Mouse (Mus musculus): ENCODE measurements around the gene 4930467E23Rik.
"Not testable (repeated sequence)": the region's sequence is repeated elsewhere in the genome, so short reads cannot be mapped to it uniquely, and the experiment has no call there.

4930467E23Rik gene

GRCm38 (mm10) chr8:19729276-19729675, at the start of gene 4930467E23Rik:
4930467E23Rik (plus strand) TSS chr8:19729576.
- DNase-seq (ENCODE audit: extremely low read depth, low read depth, low spot score) = not testable (repeated sequence)

- DNase-seq (ENCODE audit: extremely low read depth, low read depth, low spot score) = not testable (repeated sequence)
These were observed 47.1 kb upstream of the 4930467E23Rik start for GRCm38 (mm10) chr8:19682311-19682710.

DNA sequence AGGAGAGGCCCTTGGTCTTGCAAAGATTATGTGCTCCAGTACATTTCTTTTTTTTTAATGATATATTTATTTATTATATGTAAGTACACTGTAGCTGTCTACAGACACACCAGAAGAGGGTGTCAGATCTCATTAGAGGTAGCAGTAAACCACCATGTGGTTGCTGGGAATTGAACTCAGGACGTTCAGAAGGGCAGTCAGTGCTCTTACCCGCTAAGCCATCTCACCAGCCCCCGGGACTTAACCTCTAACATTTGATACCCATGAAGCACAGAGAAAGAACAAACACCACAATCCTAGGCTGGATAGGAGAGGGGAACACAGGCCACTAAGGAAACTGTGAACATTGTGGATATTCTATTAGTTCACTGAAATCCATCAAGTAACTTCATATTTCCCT, 43.9 kb upstream of the 4930467E23Rik start:
- not testable (repeated sequence) for DNase-seq (ENCODE audit: extremely low read depth, low read depth, low spot score)

DNA sequence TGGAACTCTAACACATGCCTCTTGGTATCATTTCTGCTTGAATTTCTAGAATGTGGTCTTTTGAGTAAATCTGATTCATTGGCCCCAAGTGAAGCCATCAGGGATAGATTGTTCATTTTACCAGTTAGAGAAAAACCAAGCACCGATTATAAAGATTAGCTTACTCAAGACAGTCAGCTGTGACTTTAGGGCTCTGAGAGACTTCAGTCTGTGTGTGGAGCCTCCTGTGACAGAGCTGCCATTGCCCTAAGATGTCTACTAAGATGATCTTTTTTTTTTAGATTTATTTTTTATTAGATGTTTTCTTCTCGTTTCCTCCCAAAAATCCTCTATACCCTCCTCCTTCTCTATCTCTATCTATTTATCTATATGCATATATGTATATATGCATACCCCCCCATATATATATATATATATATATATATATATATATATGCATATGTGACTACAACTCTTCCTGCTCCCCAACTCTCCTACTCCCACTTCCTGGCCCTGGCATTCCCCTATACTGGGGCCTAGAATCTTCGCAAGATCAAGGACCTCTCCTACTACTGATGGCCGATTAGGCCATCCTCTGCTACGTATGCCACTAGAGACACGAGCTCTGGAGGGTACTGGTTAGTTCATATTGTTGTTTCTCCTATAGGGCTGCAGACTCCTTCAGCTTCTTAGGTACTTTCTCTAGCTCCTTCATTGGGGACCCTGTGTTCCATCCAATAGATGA, 40.4 kb upstream of the 4930467E23Rik start:
- DNase-seq (ENCODE audit: extremely low read depth, low read depth, low spot score) = not testable (repeated sequence)

DNA sequence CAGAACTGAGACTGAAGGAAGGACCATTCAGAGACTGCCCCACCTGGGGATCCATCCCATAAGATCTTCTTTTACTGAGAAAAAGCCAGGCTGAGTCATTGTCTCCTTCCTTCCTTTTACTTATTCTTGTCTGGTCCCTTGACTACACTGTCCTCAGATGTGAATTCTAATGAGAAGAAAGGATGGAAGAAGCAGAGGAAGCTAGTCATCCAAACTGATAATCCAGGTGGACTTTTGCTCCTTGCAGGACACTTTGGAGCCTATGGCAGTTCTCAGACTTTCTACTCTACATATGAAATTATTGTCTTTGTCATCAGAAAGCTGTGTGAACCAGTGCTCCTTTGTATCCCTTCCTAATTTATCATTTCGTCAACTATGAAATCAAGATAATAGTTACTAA, 39.6 kb upstream of the 4930467E23Rik start:
- not testable (repeated sequence) for DNase-seq (ENCODE audit: extremely low read depth, low read depth, low spot score)

DNA sequence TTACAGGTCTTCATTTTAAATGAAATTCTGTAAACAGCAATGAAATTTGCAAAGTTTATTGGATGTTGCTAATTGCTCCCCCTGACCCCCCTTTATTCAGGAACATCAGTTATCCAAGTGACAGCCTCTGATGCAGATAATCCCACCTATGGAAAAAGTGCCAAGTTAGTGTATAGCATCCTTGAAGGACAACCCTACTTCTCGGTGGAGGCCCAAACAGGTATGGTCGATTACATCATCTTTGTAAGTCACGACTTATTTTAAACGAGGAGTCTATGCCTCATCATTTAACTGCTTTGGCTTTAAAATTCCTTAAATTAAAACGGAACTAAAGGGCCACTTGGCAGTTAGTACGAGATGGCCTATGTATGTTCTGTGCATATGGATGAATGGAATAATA, 38.0 kb upstream of the 4930467E23Rik start:
- not testable (repeated sequence) for DNase-seq (ENCODE audit: extremely low read depth, low read depth, low spot score)

DNA sequence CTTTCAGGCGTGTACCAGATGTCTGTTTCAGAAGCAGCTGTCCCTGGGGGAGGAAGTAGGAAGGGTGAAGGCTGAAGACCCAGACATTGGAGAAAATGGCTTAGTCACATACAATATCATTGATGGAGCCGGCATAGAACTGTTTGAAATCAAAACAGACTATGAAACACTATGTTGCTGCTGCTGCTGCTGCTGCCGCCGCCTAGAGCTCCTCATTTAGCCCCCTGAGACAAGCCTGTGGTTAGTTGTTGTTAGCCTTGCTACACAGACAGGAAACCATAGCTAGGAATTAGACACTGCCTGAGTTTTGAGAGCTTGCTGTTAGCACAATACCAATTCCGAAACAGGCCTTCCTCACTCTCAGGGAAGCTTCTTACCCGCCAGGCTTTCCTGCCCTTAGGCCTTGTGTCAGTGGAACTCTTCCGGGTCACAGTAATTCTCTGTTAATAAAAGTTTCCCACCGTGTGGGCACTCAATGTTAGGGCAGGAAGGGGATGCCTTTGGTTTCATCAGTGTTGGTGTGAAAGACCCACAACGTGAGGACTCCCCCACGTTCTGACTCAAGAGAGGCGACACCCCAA, 31.8 kb upstream of the 4930467E23Rik start:
- DNase-seq (ENCODE audit: extremely low read depth, low read depth, low spot score) = not testable (repeated sequence)

DNA sequence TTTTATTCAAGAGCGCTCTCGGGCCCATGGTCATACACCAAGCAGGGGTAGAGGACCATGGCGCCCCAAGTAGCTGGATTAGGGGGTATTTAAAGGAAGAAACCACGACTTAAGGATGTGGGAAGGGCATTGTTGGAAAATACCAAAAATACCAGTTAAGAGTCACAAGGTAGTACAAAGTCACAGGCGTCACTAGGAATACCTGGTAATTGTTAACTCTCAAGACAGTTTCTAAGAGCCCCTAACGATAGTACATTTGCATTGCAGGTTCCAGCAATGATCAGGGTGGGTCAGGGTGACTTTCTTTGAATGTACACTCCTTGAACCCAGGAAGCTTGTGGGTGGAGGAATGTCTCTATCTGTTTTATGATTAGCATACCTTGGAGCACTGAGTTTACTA, 31.3 kb upstream of the 4930467E23Rik start:
- not testable (repeated sequence) for DNase-seq (ENCODE audit: extremely low read depth, low read depth, low spot score)

DNA sequence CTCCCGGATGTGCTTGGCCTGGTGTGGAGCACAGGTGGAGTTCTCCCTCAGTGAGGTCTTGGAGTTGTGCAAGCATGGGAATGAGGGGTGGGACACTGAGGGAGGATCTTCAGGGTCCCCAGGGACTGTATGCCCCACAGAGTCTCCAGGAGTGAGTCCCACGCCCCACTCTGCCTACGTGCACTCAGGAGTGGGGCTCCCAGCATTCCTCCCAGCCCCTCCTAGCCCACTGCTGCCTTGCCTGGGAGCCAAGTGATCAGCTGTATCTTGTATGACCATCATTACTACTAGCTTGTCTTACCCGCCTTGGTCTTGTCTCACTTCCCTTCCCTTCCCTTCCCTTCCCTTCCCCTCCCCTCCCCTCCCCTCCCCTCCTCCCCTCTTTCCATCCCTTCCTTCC, 30.7 kb upstream of the 4930467E23Rik start:
- DNase-seq (ENCODE audit: extremely low read depth, low read depth, low spot score) = not testable (repeated sequence)

- DNase-seq (ENCODE audit: extremely low read depth, low read depth, low spot score) = not testable (repeated sequence)
These were observed 28.1 kb upstream of the 4930467E23Rik start for GRCm38 (mm10) chr8:19701326-19701725.

DNA sequence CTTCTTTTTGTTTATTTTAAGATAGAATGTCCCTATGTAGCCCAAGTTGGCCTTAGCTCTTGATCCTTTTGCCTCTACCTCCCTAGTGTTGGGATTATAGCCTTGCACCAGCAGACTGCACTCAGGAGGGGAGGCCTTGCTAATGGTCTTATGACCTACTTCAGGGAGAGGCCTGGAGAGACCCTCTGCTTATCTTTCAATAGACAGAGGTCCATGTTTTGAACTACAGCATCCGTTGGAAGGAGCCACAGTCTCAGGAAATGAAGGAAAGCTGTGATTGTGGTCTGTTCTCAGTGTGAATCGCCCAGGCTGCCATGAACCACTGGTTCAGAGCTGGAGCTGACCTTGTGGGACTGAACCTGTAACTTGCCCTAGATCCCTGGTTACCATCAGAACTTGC, 27.1 kb upstream of the 4930467E23Rik start:
- DNase-seq (ENCODE audit: extremely low read depth, low read depth, low spot score) = not testable (repeated sequence)

- not testable (repeated sequence) for DNase-seq (ENCODE audit: extremely low read depth, low read depth, low spot score)
These were observed 26.2 kb upstream of the 4930467E23Rik start for GRCm38 (mm10) chr8:19702972-19703709.

GRCm38 (mm10) chr8:19703906-19704305, 25.5 kb upstream of the 4930467E23Rik start:
- DNase-seq (ENCODE audit: extremely low read depth, low read depth, low spot score) = not testable (repeated sequence)

DNA sequence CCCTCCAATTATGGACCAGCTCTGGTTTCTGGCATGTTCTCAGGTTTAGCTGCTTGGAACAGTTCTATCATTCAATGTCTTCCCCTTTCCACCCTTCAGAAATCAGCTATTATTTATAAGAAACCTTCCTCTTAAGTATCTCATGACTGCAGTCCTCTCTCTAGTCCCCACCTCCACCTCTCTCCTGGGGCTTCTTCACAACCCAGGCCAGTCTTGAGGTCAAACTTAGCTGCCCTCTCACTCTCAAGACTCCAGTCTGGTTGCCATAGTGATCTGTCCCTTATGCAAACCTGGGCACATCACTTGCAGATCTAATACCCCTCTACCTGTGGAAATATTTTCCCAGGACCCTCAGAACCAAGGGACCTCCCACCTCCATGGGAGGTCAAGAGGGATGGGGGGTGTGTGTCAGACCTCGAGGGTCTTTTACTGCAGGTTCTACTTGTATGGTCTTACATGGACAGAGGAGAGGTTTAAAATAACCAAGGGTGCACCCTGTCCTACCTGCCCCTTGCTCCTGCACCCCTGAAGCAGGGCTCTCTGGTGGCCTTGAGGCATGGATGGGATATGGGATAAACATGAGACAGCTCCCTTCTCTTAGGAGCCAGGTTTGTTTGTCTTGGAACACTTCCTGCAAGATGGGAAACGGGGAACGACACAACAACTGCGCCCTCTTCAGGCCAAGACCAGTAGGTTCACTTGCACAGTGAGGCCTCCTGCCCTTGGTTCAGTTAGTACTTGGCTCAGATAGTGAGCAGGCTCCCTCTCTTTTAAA, 24.7 kb upstream of the 4930467E23Rik start:
- DNase-seq (ENCODE audit: extremely low read depth, low read depth, low spot score) = not testable (repeated sequence)

DNA sequence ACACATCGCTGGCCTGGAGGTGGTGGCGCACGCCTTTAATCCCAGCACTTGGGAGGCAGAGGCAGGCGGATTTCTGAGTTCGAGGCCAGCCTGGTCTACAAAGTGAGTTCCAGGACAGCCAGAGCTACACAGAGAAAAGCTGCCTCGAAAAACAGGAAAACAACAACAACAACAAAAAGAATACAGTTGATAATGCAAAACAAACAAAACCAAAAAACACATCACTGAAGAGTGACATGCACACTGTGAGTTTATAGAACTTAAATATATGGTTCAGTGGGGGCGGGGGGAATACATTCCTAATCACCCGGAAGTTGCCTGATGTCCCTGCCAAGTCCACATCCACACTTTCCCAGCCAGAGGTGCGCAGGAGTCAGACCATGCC, 24.2 kb upstream of the 4930467E23Rik start:
- DNase-seq (ENCODE audit: extremely low read depth, low read depth, low spot score) = not testable (repeated sequence)

DNA sequence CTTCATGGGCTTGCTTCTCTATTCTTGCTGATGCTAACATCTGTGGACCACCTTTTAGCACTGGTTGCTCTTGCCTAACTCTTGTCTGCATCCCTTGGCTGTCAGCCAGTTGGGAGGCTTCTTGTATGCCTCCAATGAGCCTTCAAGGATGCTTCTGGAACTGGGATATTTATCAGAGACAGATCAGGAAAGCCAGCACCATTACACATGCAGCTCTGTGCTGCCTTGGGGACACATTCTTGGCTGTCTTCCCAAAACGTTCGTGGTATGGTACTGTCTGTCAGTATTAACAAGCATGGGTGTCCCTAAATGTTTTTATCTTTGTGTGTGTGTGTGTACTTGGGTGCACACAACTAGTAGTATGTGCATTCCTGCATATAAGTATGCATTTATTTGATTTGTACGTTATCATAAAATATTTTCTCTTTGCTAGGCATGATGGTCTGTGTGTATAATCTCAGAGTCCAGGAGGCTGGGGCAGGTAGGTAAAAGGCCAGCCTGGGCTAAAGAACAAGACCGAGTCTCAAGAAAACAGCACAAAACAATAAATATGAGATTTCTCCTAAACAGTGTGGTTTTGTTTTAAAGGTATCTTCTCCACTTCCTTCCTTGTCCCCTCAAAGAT, 23.2 kb upstream of the 4930467E23Rik start:
- not testable (repeated sequence) for DNase-seq (ENCODE audit: extremely low read depth, low read depth, low spot score)

- not testable (repeated sequence) for DNase-seq (ENCODE audit: extremely low read depth, low read depth, low spot score)
These were observed 22.2 kb upstream of the 4930467E23Rik start for GRCm38 (mm10) chr8:19706918-19707760.

DNA sequence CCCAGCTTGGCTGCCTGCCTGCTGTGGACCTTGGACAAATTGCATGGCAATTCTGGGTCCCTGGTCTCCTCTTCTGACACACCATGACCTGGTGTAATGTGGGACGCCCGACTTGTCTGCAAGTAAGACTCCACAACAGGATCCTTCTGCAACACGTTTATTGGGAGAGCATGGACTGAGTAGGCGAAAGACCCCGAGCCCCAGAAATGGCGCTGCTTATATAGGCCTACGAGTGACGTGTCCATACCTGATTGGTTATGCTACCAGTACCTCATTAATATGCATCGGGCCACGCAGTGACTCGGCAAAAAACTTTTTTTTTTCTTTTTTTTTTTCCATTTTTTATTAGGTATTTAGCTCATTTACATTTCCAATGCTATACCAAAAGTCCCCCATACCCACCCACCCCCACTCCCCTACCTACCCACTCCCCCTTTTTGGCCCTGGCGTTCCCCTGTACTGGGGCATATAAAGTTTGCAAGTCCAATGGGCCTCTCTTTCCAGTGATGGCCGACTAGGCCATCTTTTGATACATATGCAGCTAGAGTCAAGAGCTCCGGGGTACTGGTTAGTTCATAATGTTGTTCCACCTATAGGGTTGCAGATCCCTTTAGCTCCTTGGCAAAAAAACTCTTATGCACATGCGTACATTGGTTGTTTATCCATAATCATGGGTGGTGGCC, 21.5 kb upstream of the 4930467E23Rik start:
- DNase-seq (ENCODE audit: extremely low read depth, low read depth, low spot score) = not testable (repeated sequence)

DNA sequence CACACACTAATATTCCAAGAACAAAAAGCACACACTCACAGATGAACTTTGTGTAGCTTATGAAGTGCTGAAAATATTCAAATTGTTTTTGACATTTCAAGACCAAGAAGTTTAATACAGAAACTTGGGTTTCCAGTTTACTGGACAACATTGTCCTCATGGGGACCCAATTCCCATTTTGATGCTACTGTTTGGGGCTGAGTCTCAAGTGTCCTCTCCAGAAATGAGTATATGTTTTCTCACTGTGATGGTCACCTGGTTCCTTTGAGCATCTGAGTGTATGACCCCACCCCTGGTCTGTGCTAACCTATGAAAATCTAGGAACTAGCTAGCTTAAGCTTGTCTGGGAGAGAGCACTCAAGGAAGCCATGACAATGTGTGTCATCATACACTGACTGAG, 20.4 kb upstream of the 4930467E23Rik start:
- not testable (repeated sequence) for DNase-seq (ENCODE audit: extremely low read depth, low read depth, low spot score)

Measured in fat pad, adult 2 months (tissue).